Mouse (Mus musculus) heart, embryonic 16.5 days (tissue): ENCODE measurements around the gene Npr2. TPM values are rescaled to one million over a fixed set of nuclear protein-coding genes. Genes with fewer than 3 reads are reported as not detected.

ENCODE experiments used
- ATAC-seq: fragments of 200-750 bp; cut with Nextera tagmentation; replicated peaks from 2 replicates; pipeline ENCODE4 v1.8.0; 2017; ENCODE audit warnings: moderate number of reproducible peaks; ENCODE audit not compliant: insufficient read depth, low FRiP score; ENCODE audit errors: extremely low read depth
- H3K27ac ChIP-seq: fragments of 300-500 bp; sonication (generic); 2 replicates; pipeline ENCODE4 v1.5.1; 2014; ENCODE audit warnings: mild to moderate bottlenecking, low read length, control low read depth, moderate library complexity
- H3K27me3 ChIP-seq: fragments of 300-500 bp; sonication (generic); 2 replicates; pipeline ENCODE4 v1.6.1; 2014; ENCODE audit warnings: low read length, mixed read lengths; ENCODE audit not compliant: control insufficient read depth, insufficient read depth
- H3K36me3 ChIP-seq: fragments of 300-500 bp; sonication (generic); 2 replicates; pipeline ENCODE4 v1.6.1; 2014; ENCODE audit not compliant: control insufficient read depth, insufficient read depth
- H3K4me1 ChIP-seq: fragments of 300-500 bp; sonication (generic); 2 replicates; pipeline ENCODE4 v1.6.1; 2014; ENCODE audit warnings: low read length, mixed read lengths; ENCODE audit not compliant: control insufficient read depth, insufficient read depth
- H3K4me2 ChIP-seq: fragments of 300-500 bp; sonication (generic); 2 replicates; pipeline ENCODE4 v1.6.1; 2014; ENCODE audit warnings: low read depth, mild to moderate bottlenecking, control low read depth, low read length
- H3K4me3 ChIP-seq: fragments of 300-500 bp; sonication (generic); 2 replicates; pipeline ENCODE4 v1.5.1; 2014; ENCODE audit warnings: mild to moderate bottlenecking, control low read depth, low read length
- H3K9ac ChIP-seq: fragments of 300-500 bp; sonication (generic); 2 replicates; pipeline ENCODE4 v1.6.1; 2014; ENCODE audit warnings: low read length, control low read depth
- H3K9me3 ChIP-seq: fragments of 300-500 bp; sonication (generic); replicated peaks from 2 replicates; pipeline ENCODE4 v1.6.1; 2016; ENCODE audit warnings: low read length; ENCODE audit not compliant: control insufficient read depth
- WGBS: fragments of 180-500 bp; shearing (Covaris S2); extraction: QIAGEN DNeasy Blood & Tissue Kit; methylation state at CpG from one replicate; pipeline ENCODE4 v1.1.7; 2014; 5-methylcytosine and 5-hydroxymethylcytosine counted together
- polyA plus RNA-seq: library from polyadenylated mRNA; unstranded; fragments of >200 nt; fragmentation: Nextera tagmentation; extraction: Ambion mirVana; gene quantifications from 2 replicates; pipeline ENCODE4 v1.2.1, GENCODE M21; 2015

Npr2 gene
- polyA plus RNA-seq, 1 experiment from 2014 or later: 9.1 TPM

DNA sequence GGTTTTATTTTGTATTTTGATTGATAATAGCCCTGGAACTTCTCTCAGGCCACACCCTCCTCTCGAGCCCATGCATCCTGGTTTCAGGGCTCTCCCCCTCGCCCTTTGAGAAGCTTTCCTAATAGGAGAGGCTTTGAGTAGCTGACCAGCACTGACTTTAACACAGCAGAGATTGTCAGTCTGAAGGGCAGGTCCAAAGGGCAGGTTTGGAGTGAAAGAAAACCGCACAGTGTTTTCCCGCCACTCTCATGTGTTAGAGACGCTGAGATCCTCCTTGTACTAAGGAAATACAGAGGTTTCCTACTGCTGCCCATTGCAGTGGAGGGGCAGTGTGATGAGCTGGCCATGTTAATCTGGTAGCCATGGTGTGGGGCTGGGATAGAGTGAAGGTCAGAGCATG is 43.2 kb downstream of the Npr2 start:
- ATAC-seq: no peak
- Histone ChIP-seq H3K27me3 (no peaks in the 10 kb centered on the region), H3K4me1 (peaks cover 7% of the 10 kb centered on the region), H3K4me2 (no peak overlapping the region), H3K4me3 (no peak overlapping the region), H3K36me3 (no peaks in the 10 kb centered on the region), H3K27ac (no peak overlapping the region), H3K9ac (no peak overlapping the region), H3K9me3 (no peaks in the 10 kb centered on the region)
- 80% methylated on average over 5 of the region's 5 CpGs for WGBS

DNA sequence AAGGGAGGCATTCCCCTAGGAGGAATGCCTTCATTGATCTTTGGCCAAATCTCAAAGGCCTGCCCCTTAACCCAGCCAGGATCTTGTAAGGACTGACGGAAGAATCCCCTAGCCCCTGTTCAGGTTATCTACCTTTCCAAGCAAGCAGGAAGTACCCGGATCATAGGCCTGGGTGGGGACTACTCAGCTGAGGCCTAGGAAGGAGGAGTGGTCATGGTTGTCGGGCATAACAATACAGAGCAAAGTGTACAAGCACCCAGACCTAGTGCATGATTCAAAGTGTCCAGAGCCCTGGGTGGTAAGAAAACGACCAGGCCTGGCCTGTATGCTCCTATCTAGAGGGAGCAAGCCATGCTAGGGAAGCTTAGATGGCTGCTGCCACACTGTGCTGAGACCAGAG is 43.9 kb downstream of the Npr2 start:
- no peak overlapping the region for H3K4me3 ChIP-seq
- no peaks in the 10 kb centered on the region for H3K27me3 ChIP-seq
- H3K9ac ChIP-seq: no peak overlapping the region
- ATAC-seq: no peak
- 78% methylated on average over 4 of the region's 4 CpGs for WGBS
- H3K36me3 ChIP-seq: no peaks in the 10 kb centered on the region
- no peak overlapping the region for H3K27ac ChIP-seq
- no peak overlapping the region for H3K4me2 ChIP-seq
- H3K9me3 ChIP-seq: no peaks in the 10 kb centered on the region
- H3K4me1 ChIP-seq: peaks cover 3% of the 10 kb centered on the region; the same call in 1 of the 2 replicates

DNA sequence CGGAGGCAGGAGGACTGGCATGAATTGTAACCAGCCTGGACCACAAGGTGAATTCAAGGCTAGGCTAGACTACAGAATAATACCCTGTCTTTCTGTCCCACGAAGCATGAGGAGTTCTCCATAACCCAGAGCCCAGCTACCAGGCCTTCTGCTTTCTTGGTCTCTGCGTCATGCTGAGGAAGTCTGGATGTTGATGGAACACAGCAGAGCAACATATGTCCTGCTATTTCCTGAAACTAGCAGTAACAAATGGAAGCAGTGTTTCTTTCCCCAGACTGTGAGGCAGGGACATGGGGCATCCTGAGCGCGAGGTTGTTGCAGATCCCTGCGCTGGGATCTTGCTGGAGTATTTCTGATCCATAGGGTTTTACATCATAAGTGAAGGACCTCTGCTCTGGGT is 46.8 kb downstream of the Npr2 start:
- WGBS: 89% methylated on average over 6 of the region's 6 CpGs
- 0 out of 2 replicates have a peak, but pooled peaks cover 2% of the 10 kb centered on the region for H3K36me3 ChIP-seq

DNA sequence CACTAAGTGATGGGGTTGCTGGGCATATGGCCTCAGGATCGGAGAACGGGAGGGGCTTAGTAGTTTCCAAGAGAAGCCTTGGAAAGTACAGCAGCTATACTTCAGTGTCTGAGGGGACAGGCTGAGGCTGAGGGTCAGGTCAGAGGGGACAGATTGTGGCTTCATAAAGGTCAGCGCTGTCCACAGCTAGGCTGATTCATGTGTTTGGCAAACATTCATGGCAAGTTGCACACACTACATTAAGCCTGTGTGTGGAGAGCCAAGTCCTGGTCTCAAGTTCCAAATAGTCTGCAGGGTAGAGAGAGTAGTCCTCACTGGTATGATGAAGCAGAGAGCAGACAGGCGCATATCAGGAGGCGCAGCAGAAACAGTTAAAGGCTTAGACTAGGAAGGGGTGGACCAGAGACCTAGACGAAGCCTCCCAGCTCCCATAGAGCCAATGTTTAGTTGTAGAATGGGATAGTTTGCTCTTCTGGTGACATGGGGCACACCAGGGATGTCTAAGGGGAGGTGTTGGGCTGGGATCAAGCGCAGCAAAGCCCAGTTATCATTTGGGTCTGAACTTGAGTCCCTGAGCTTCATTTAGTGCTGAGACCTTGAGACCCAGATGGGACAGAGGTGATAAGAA is 47.8 kb downstream of the Npr2 start:
- no peak overlapping the region for H3K27ac ChIP-seq
- H3K9me3 ChIP-seq: no peaks in the 10 kb centered on the region
- no peaks in the 10 kb centered on the region for H3K27me3 ChIP-seq
- H3K36me3 ChIP-seq: 0 out of 2 replicates have a peak, but pooled peaks cover 2% of the 10 kb centered on the region
- H3K4me2 ChIP-seq: no peak overlapping the region
- no peaks in the 10 kb centered on the region for H3K4me1 ChIP-seq
- no peak overlapping the region for H3K4me3 ChIP-seq
- WGBS: 85% methylated on average over 7 of the region's 7 CpGs
- no peak overlapping the region for H3K9ac ChIP-seq
- ATAC-seq: no peak

More for the DNA sequence above, 46.8 kb downstream of the Npr2 start:
- H3K4me2 ChIP-seq: no peak overlapping the region
- ATAC-seq: no peak
- no peaks in the 10 kb centered on the region for H3K4me1 ChIP-seq
- H3K4me3 ChIP-seq: no peak overlapping the region
- no peaks in the 10 kb centered on the region for H3K9me3 ChIP-seq
- no peak overlapping the region for H3K9ac ChIP-seq
- H3K27ac ChIP-seq: no peak overlapping the region
- H3K27me3 ChIP-seq: no peaks in the 10 kb centered on the region

DNA sequence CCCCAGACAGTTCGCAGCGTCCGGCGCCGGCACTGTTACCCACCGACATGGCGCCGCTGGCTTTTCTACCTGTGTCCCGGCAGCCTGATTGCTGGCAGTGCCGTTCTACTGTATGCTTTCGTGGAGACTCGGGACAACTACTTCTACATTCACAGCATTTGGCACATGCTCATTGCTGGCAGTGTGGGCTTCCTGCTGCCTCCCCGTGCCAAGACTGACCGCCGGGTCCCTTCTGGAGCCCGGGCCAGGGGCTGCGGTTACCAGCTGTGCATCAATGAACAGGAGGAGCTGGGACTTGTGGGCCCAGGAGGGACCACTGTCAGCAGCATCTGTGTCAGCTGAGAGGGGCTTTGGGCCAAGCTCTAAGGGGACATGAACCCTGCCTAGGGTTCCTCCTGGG is 58.3 kb downstream of the Npr2 start:
- no peak overlapping the region for H3K4me3 ChIP-seq
- no peak overlapping the region for H3K27ac ChIP-seq
- WGBS: 91% methylated on average over 17 of the region's 17 CpGs
- H3K36me3 ChIP-seq: no peaks in the 10 kb centered on the region
- no peaks in the 10 kb centered on the region for H3K27me3 ChIP-seq
- H3K9ac ChIP-seq: no peak overlapping the region
- no peak overlapping the region for H3K4me2 ChIP-seq
- H3K9me3 ChIP-seq: no peaks in the 10 kb centered on the region
- ATAC-seq: no peak
- peaks cover 13% of the 10 kb centered on the region for H3K4me1 ChIP-seq

DNA sequence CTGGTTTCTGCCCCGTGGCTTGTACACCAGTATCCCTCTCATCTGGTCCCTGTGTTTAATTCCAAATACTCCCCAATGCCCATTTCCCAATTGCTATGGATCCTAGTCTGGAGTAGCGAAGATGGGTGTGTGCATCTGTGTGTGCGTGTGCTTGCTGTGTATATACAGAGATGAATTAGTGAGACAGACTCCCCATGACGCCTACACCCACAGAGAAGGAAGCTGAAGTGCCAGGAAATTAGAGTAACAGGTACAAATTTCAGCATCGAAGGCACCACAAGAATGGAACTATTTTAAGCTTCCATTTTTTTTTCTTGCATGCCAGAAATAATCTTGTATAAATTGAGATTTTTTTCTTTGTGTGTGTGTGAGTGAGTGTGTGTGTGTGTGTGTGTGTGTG is 59.3 kb downstream of the Npr2 start:
- 67% methylated on average over 5 of the region's 5 CpGs for WGBS
- Histone ChIP-seq H3K4me3 (no peak overlapping the region), H3K27me3 (no peaks in the 10 kb centered on the region), H3K36me3 (no peaks in the 10 kb centered on the region), H3K4me2 (no peak overlapping the region), H3K9me3 (no peaks in the 10 kb centered on the region), H3K27ac (no peak overlapping the region), H3K4me1 (peaks cover 19% of the 10 kb centered on the region), H3K9ac (no peak overlapping the region)
- no peak for ATAC-seq

DNA sequence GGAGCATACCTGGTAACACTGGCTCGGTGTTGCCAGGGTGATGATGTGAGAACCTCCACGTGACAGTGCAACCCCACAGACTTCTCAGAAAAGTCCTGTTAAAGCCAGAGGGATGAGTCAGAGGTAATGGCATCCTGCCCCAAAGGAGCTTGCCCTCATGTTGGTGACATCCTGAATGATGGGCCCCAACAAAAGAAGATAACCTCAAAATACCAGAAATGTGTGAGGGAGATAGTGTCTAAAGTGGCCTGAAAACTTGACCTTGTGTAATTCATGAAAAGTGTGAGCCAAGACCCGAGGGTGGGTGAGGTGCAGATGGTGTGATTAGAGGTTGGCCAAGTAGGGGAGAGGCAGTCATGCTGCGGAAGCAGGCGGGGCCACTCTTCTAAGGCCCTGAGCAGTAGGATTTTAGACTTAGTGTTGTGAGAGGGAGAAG is 62.1 kb downstream of the Npr2 start:
- Histone ChIP-seq H3K4me3 (no peak overlapping the region), H3K4me1 (peaks cover 19% of the 10 kb centered on the region), H3K27ac (no peak overlapping the region), H3K9me3 (no peaks in the 10 kb centered on the region), H3K4me2 (no peak overlapping the region), H3K36me3 (no peaks in the 10 kb centered on the region), H3K9ac (no peak overlapping the region), H3K27me3 (no peaks in the 10 kb centered on the region)
- peak; percentile 61 for ATAC-seq
- WGBS: 45% methylated on average over 5 of the region's 5 CpGs

DNA sequence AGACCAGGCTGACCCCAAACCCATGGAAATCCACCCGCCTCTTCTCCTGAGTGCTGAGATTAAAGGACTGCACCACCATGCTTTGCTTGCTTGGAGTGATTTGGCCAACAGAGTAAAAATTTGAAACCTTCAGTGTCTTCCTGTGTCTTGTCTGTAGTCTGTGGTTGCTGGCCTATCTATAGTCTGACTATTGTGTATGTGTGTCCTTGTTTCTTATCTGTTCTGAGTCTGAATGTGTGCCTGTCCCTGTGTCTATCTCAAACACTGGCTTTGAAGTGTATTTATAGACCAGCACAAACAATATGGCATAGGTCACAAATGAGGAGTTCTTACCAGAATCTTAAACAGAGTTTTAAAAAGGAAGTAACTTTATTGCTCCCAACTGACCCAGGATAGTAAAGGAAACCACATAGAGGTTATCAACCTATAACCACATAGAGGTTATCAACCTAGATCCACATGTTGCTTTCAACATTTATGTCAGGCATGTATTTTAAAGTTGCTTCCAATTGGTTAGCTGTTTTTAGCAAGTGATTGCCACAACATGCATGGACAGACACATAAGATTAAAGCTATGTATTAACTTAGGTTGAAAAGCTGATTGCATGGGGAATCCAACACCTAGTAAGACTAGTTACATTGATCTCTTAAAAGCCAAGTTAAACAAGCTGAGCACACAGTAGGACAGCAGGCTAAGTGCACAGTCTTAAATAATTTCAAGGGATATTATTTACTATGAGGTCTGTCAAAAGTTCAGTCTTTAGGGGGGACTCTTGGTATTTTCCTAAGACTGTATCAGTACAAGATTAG is 62.9 kb downstream of the Npr2 start:
- H3K9me3 ChIP-seq: no peaks in the 10 kb centered on the region
- WGBS: 79% methylated on average over 1 of the region's 1 CpGs
- H3K4me1 ChIP-seq: peaks cover 19% of the 10 kb centered on the region
- no peak overlapping the region for H3K4me2 ChIP-seq
- H3K36me3 ChIP-seq: no peaks in the 10 kb centered on the region
- no peak for ATAC-seq
- H3K9ac ChIP-seq: 0 out of 2 replicates have a peak overlapping the region, but pooled peaks have one; percentile 14
- no peak overlapping the region for H3K27ac ChIP-seq
- no peak overlapping the region for H3K4me3 ChIP-seq
- H3K27me3 ChIP-seq: no peaks in the 10 kb centered on the region

DNA sequence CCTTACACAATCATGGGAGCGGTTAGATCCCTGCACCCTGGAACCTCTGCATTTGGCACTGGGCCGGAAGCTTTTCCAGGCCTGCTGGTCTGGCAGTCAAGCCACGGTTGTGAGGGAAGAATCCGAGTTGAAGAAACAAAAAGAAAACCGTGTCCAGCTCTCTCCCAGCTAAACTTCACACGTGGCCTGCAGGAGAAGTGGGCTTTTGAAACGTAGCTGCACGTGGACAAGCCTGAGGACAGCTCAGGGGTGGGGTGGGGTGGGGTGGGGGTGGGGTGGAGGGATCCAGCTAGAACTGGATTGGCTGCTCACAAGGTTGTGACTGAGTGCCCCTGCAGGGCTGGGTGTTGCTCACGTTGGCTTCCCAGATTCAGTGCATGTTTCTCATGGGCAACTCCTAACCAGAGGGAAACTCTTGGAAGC is 63.5 kb downstream of the Npr2 start:
- no peaks in the 10 kb centered on the region for H3K36me3 ChIP-seq
- H3K9me3 ChIP-seq: no peaks in the 10 kb centered on the region
- 0 out of 2 replicates have a peak overlapping the region, but pooled peaks have one; percentile 6 for H3K27ac ChIP-seq
- H3K9ac ChIP-seq: 0 out of 2 replicates have a peak overlapping the region, but pooled peaks have one; percentile 14
- H3K27me3 ChIP-seq: no peaks in the 10 kb centered on the region
- peak; percentile 65; the same call in 1 of the 2 replicates for ATAC-seq
- H3K4me1 ChIP-seq: peaks cover 19% of the 10 kb centered on the region
- no peak overlapping the region for H3K4me2 ChIP-seq
- WGBS: 11% methylated on average over 9 of the region's 9 CpGs
- no peak overlapping the region for H3K4me3 ChIP-seq
